Mouse (Mus musculus) hindbrain, embryonic 15.5 days (tissue): Measurements from ENCODE around the gene Rilp. TPM values are rescaled to one million over a fixed set of nuclear protein-coding genes. Genes with fewer than 3 reads are reported as not detected.
A peak's percentile ranks its signal among the peaks of the same experiment; 100 is the strongest.

Experiments used
- ATAC-seq: fragments of 200-750 bp; cut with Nextera tagmentation; 2 replicates; pipeline ENCODE4 v1.8.0; 2017; ENCODE audit warnings: low read depth, moderate number of reproducible peaks, moderate TSS enrichment; ENCODE audit not compliant: low FRiP score
- H3K27ac ChIP-seq: fragments of 300-500 bp; sonication (generic); replicated peaks from 2 replicates; pipeline ENCODE4 v1.5.1; 2015; ENCODE audit warnings: mild to moderate bottlenecking, inconsistent platforms
- H3K27me3 ChIP-seq: fragments of 300-500 bp; sonication (generic); 2 replicates; pipeline ENCODE4 v1.6.1; 2015; ENCODE audit warnings: control low read depth, inconsistent platforms
- H3K36me3 ChIP-seq: fragments of 300-500 bp; sonication (generic); 2 replicates; pipeline ENCODE4 v1.6.1; 2015; ENCODE audit warnings: control low read depth, inconsistent platforms
- H3K4me1 ChIP-seq: fragments of 300-500 bp; sonication (generic); replicated peaks from 2 replicates; pipeline ENCODE4 v1.6.1; 2015; ENCODE audit warnings: control low read depth, inconsistent platforms
- H3K4me2 ChIP-seq: fragments of 300-500 bp; sonication (generic); 2 replicates; pipeline ENCODE4 v1.6.1; 2015; ENCODE audit warnings: moderate library complexity, mild to moderate bottlenecking, inconsistent platforms
- H3K4me3 ChIP-seq: fragments of 300-500 bp; sonication (generic); 2 replicates; pipeline ENCODE4 v1.5.1; 2015; ENCODE audit warnings: mild to moderate bottlenecking, inconsistent platforms
- H3K9ac ChIP-seq: fragments of 300-500 bp; sonication (generic); 2 replicates; pipeline ENCODE4 v1.6.1; 2015; ENCODE audit warnings: inconsistent platforms
- H3K9me3 ChIP-seq: fragments of 300-500 bp; sonication (generic); 2 replicates; pipeline ENCODE4 v1.6.1; 2016; ENCODE audit warnings: control low read depth, inconsistent platforms
- WGBS: fragments of 180-500 bp; shearing (Covaris S2); methylation state at CpG from one replicate; pipeline ENCODE4 v1.1.7; 2015; 5-methylcytosine and 5-hydroxymethylcytosine counted together
- polyA plus RNA-seq: library from polyadenylated mRNA; unstranded; fragments of >200 nt; fragmentation: Nextera tagmentation; extraction: Ambion mirVana; gene quantifications from 2 replicates; pipeline ENCODE4 v1.2.1, GENCODE M21; 2015

Gene Rilp
- polyA plus RNA-seq, 1 experiment from 2014 or later: 3.1 TPM

GRCm38 (mm10) chr11:75529771-75530170 is 19.9 kb downstream of the Rilp start:
- Histone ChIP-seq H3K4me2 (peak overlapping the region; percentile 98; the same call in 1 of the 2 replicates), H3K9ac (no peak overlapping the region), H3K36me3 (no peaks in the 10 kb centered on the region), H3K4me3 (no peak overlapping the region), H3K9me3 (no peaks in the 10 kb centered on the region), H3K27me3 (no peaks in the 10 kb centered on the region), H3K4me1 (peaks cover 26% of the 10 kb centered on the region), H3K27ac (peak overlapping the region; percentile 99)
- ATAC-seq: no peak
- WGBS: 56% methylated on average over 4 of the region's 4 CpGs

- 0% methylated on average over 10 of the region's 10 CpGs for WGBS
- Histone ChIP-seq H3K4me2 (peak overlapping the region; percentile 98), H3K9me3 (no peaks in the 10 kb centered on the region), H3K9ac (peak overlapping the region; percentile 92), H3K27me3 (no peaks in the 10 kb centered on the region), H3K4me3 (peak overlapping the region; percentile 80), H3K36me3 (no peaks in the 10 kb centered on the region), H3K27ac (peak overlapping the region; percentile 99), H3K4me1 (peaks cover 31% of the 10 kb centered on the region)
- ATAC-seq: 0 out of 2 replicates have a peak, but pooled peaks have one; percentile 28
Measured at GRCm38 (mm10) chr11:75530325-75530724, 20.4 kb downstream of the Rilp start.

- under 1% methylated on average over 31 of the region's 31 CpGs for WGBS
- Histone ChIP-seq H3K4me3 (peak overlapping the region; percentile 80), H3K4me1 (peaks cover 37% of the 10 kb centered on the region), H3K9me3 (no peaks in the 10 kb centered on the region), H3K27me3 (no peaks in the 10 kb centered on the region), H3K4me2 (peak overlapping the region; percentile 98), H3K36me3 (no peaks in the 10 kb centered on the region), H3K27ac (peak overlapping the region; percentile 99), H3K9ac (peak overlapping the region; percentile 92)
- ATAC-seq: peak; percentile 46
Measured at GRCm38 (mm10) chr11:75530845-75531373, 21.0 kb downstream of the Rilp start.

- peaks cover 44% of the 10 kb centered on the region for H3K4me1 ChIP-seq
- peak; percentile 95 for ATAC-seq
- H3K9me3 ChIP-seq: no peaks in the 10 kb centered on the region
- H3K27ac ChIP-seq: peak within 1 kb of the TSS; percentile 99
- WGBS: under 1% methylated on average over 62 of the region's 62 CpGs
- H3K9ac ChIP-seq: peak within 1 kb of the TSS; percentile 92
- peak within 1 kb of the TSS; percentile 80 for H3K4me3 ChIP-seq
- peak within 1 kb of the TSS; percentile 98 for H3K4me2 ChIP-seq
- no peaks in the 10 kb centered on the region for H3K27me3 ChIP-seq
- no peaks in the 10 kb centered on the region for H3K36me3 ChIP-seq
Measured at GRCm38 (mm10) chr11:75531469-75532242, 21.8 kb downstream of the Rilp start, which contains the start of gene Slc43a2. Gene Slc43a2, plus strand, starts transcription at chr11:75531694.

- Histone ChIP-seq H3K9me3 (no peaks in the 10 kb centered on the region), H3K9ac (peak overlapping the region; percentile 92), H3K27ac (peak overlapping the region; percentile 99), H3K4me3 (peak overlapping the region; percentile 80), H3K36me3 (no peaks in the 10 kb centered on the region), H3K4me2 (peak overlapping the region; percentile 98), H3K4me1 (peaks cover 53% of the 10 kb centered on the region), H3K27me3 (no peaks in the 10 kb centered on the region)
- 8% methylated on average over 38 of the region's 38 CpGs for WGBS
- ATAC-seq: peak; percentile 16; the same call in 1 of the 2 replicates
Measured at GRCm38 (mm10) chr11:75532340-75533277, 22.7 kb downstream of the Rilp start.

GRCm38 (mm10) chr11:75533314-75534015 is 23.6 kb downstream of the Rilp start:
- Histone ChIP-seq H3K36me3 (no peaks in the 10 kb centered on the region), H3K27me3 (no peaks in the 10 kb centered on the region), H3K9me3 (no peaks in the 10 kb centered on the region), H3K27ac (peak overlapping the region; percentile 99), H3K4me3 (peak overlapping the region; percentile 80), H3K9ac (peak overlapping the region; percentile 92), H3K4me2 (peak overlapping the region; percentile 98), H3K4me1 (peaks cover 61% of the 10 kb centered on the region)
- no peak for ATAC-seq
- 80% methylated on average over 6 of the region's 6 CpGs for WGBS

- Histone ChIP-seq H3K27me3 (no peaks in the 10 kb centered on the region), H3K4me2 (peak overlapping the region; percentile 98), H3K4me1 (peaks cover 65% of the 10 kb centered on the region), H3K4me3 (peak overlapping the region; percentile 11; the same call in 1 of the 2 replicates), H3K9ac (peak overlapping the region; percentile 17; the same call in 1 of the 2 replicates), H3K9me3 (no peaks in the 10 kb centered on the region), H3K27ac (peak overlapping the region; percentile 41; the same call in 1 of the 2 replicates), H3K36me3 (no peaks in the 10 kb centered on the region)
- ATAC-seq: no peak
- 46% methylated on average over 4 of the region's 4 CpGs for WGBS
Measured at GRCm38 (mm10) chr11:75534286-75535033, 24.6 kb downstream of the Rilp start.

- Histone ChIP-seq H3K4me1 (peaks cover 65% of the 10 kb centered on the region), H3K27me3 (no peaks in the 10 kb centered on the region), H3K4me3 (0 out of 2 replicates have a peak overlapping the region, but pooled peaks have one; percentile 11), H3K36me3 (no peaks in the 10 kb centered on the region), H3K9me3 (no peaks in the 10 kb centered on the region), H3K9ac (peak overlapping the region; percentile 13; the same call in 1 of the 2 replicates), H3K4me2 (peak overlapping the region; percentile 98), H3K27ac (0 out of 2 replicates have a peak overlapping the region, but pooled peaks have one; percentile 38)
- ATAC-seq: no peak
- WGBS: 46% methylated on average over 13 of the region's 13 CpGs
Measured at GRCm38 (mm10) chr11:75535106-75535795, 25.4 kb downstream of the Rilp start.

GRCm38 (mm10) chr11:75536255-75537024 is 26.5 kb downstream of the Rilp start:
- Histone ChIP-seq H3K27ac (no peak overlapping the region), H3K36me3 (no peaks in the 10 kb centered on the region), H3K9ac (no peak overlapping the region; the same call in 1 of the 2 replicates), H3K4me3 (no peak overlapping the region), H3K9me3 (no peaks in the 10 kb centered on the region), H3K27me3 (no peaks in the 10 kb centered on the region), H3K4me2 (no peak overlapping the region), H3K4me1 (peaks cover 74% of the 10 kb centered on the region)
- WGBS: 89% methylated on average over 12 of the region's 12 CpGs
- no peak for ATAC-seq

GRCm38 (mm10) chr11:75537025-75537414 is 27.1 kb downstream of the Rilp start:
- Histone ChIP-seq H3K36me3 (no peaks in the 10 kb centered on the region), H3K9me3 (no peaks in the 10 kb centered on the region), H3K27me3 (no peaks in the 10 kb centered on the region), H3K4me2 (no peak overlapping the region), H3K4me3 (no peak overlapping the region), H3K4me1 (peaks cover 74% of the 10 kb centered on the region), H3K27ac (peak overlapping the region; percentile 54), H3K9ac (no peak overlapping the region)
- no peak for ATAC-seq
- WGBS: 90% methylated on average over 8 of the region's 8 CpGs
